Mouse (Mus musculus) kidney, embryonic 14.5 days (tissue): ENCODE measurements around the gene Ccdc138. TPM values are rescaled to one million over a fixed set of nuclear protein-coding genes. Genes with fewer than 3 reads are reported as not detected.
A peak's percentile ranks its signal among the peaks of the same experiment; 100 is the strongest.
"Not testable (repeated sequence)": the region's sequence is repeated elsewhere in the genome, so short reads cannot be mapped to it uniquely, and the experiment has no call there.

ENCODE experiments used
- ATAC-seq: fragments of 200-750 bp; cut with Nextera tagmentation; 2 replicates; pipeline ENCODE4 v1.8.0; 2017; ENCODE audit warnings: moderate number of reproducible peaks, mild to moderate bottlenecking, moderate TSS enrichment, moderate library complexity; ENCODE audit not compliant: low FRiP score, low TSS enrichment
- H3K27ac ChIP-seq: fragments of 300-500 bp; sonication (generic); 2 replicates; pipeline ENCODE4 v1.5.1; 2014; ENCODE audit warnings: low read depth, mild to moderate bottlenecking, low read length, moderate library complexity, mixed read lengths
- H3K27me3 ChIP-seq: fragments of 300-500 bp; sonication (generic); 2 replicates; pipeline ENCODE4 v1.6.1; 2014; ENCODE audit warnings: mild to moderate bottlenecking, low read length; ENCODE audit not compliant: control insufficient read depth, insufficient read depth
- H3K36me3 ChIP-seq: fragments of 300-500 bp; sonication (generic); 2 replicates; pipeline ENCODE4 v1.6.1; 2014; ENCODE audit warnings: low read length, mixed read lengths; ENCODE audit not compliant: control insufficient read depth, insufficient read depth
- H3K4me1 ChIP-seq: fragments of 300-500 bp; sonication (generic); 2 replicates; pipeline ENCODE4 v1.6.1; 2014; ENCODE audit warnings: low read length, mixed read lengths; ENCODE audit not compliant: control insufficient read depth, insufficient read depth
- H3K4me2 ChIP-seq: fragments of 300-500 bp; sonication (generic); replicated peaks from 2 replicates; pipeline ENCODE4 v1.6.1; 2014; ENCODE audit warnings: low read depth, mild to moderate bottlenecking, low read length
- H3K4me3 ChIP-seq: fragments of 300-500 bp; sonication (generic); 2 replicates; pipeline ENCODE4 v1.5.1; 2014; ENCODE audit warnings: mild to moderate bottlenecking, low read length
- H3K9ac ChIP-seq: fragments of 300-500 bp; sonication (generic); 2 replicates; pipeline ENCODE4 v1.6.1; 2014; ENCODE audit warnings: low read depth, mild to moderate bottlenecking, low read length, moderate library complexity
- H3K9me3 ChIP-seq: fragments of 300-500 bp; sonication (generic); 2 replicates; pipeline ENCODE4 v1.6.1; 2016; ENCODE audit warnings: low read length; ENCODE audit not compliant: control insufficient read depth
- WGBS: fragments of 180-500 bp; shearing (Covaris S2); extraction: QIAGEN DNeasy Blood & Tissue Kit; methylation state at CpG from one replicate; pipeline ENCODE4 v1.1.7; 2014; 5-methylcytosine and 5-hydroxymethylcytosine counted together
- polyA plus RNA-seq: library from polyadenylated mRNA; unstranded; fragments of >200 nt; fragmentation: Nextera tagmentation; extraction: Ambion mirVana; gene quantifications from 2 replicates; pipeline ENCODE4 v1.2.1, GENCODE M21; 2014

Gene Ccdc138
- polyA plus RNA-seq, 1 experiment from 2014 or later = 12.0 TPM

DNA sequence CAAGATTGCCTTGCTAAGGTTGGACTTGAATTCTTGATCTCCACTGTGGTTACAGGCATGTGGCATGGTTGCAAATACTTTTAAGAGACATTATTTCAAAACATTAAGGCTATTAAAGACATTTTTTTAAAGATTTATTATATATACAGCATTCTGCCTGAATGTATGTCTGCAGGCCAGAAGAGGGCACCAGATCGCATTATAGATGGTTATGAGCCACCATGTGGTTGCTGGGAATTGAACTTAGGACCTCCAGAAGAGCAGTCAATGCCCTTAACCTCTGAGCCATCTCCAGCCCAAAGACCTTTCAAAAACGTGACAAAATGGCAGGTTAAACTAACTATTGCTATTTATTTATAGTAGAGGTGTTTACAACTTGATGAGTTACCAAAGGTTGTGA lies 2.1 kb upstream of the Ccdc138 start:
- H3K36me3 ChIP-seq = peaks cover 45% of the 10 kb centered on the region
- no peak overlapping the region for H3K4me3 ChIP-seq
- H3K27ac ChIP-seq = no peak overlapping the region
- no peak overlapping the region for H3K4me2 ChIP-seq
- H3K9ac ChIP-seq = no peak overlapping the region
- 0 out of 2 replicates have a peak, but pooled peaks cover 7% of the 10 kb centered on the region for H3K4me1 ChIP-seq
- no peak for ATAC-seq
- H3K9me3 ChIP-seq = no peaks in the 10 kb centered on the region
- no peaks in the 10 kb centered on the region for H3K27me3 ChIP-seq
- 89% methylated on average over 2 of the region's 2 CpGs for WGBS

DNA sequence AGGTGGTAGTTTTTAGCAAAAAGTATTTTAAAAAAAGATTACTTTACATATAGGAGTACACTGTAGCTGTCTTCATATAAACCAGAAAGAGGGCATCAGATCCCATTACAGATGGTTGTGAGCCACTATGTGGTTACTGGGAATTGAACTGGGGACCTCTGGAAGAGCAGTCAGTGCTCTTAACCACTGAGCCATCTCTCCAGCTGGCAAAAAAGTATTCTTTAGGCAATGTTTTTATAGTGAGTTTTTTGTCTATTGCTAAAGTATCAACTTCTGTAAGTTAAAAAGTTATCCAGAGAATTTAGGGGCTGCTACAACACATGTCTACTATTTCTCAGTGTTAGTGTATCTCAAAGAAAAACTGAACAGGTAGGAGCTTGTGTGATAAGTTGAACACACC lies 1.0 kb upstream of the Ccdc138 start:
- 0 out of 2 replicates have a peak, but pooled peaks cover 7% of the 10 kb centered on the region for H3K4me1 ChIP-seq
- no peaks in the 10 kb centered on the region for H3K27me3 ChIP-seq
- peak overlapping the region; percentile 64; the same call in 1 of the 2 replicates for H3K4me3 ChIP-seq
- peak overlapping the region; percentile 87; the same call in 1 of the 2 replicates for H3K27ac ChIP-seq
- peak overlapping the region; percentile 70; the same call in 1 of the 2 replicates for H3K9ac ChIP-seq
- peak overlapping the region; percentile 55 for H3K4me2 ChIP-seq
- H3K36me3 ChIP-seq = peaks cover 35% of the 10 kb centered on the region
- no peaks in the 10 kb centered on the region for H3K9me3 ChIP-seq
- ATAC-seq = no peak

DNA sequence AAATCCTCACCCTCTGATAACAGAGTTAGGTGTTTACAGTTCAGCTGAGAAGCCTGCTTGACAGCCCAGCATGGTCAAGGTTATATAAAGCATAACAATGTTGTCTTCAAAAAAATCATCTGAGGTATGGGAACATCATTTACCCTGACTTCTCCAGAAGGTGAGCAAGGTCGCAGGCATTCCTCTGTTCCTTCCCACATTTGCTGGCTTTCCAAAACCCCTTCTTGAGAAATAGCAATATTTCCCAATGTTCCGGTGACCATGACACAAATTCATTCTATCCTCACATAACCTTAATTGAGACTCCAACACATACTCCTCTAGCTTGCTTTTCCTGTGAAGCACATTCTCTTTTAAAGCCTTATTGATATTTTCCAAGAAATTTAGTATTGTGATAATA lies 768 bp downstream of the Ccdc138 start:
- Histone ChIP-seq H3K4me1 (0 out of 2 replicates have a peak, but pooled peaks cover 7% of the 10 kb centered on the region), H3K4me2 (peak overlapping the region; percentile 55), H3K36me3 (peaks cover 17% of the 10 kb centered on the region), H3K4me3 (peak overlapping the region; percentile 64), H3K9me3 (no peaks in the 10 kb centered on the region), H3K27me3 (no peaks in the 10 kb centered on the region), H3K9ac (peak overlapping the region; percentile 70; the same call in 1 of the 2 replicates), H3K27ac (0 out of 2 replicates have a peak overlapping the region, but pooled peaks have one; percentile 87)
- WGBS = 56% methylated on average over 2 of the region's 2 CpGs
- no peak for ATAC-seq

- Histone ChIP-seq H3K9ac (no peak overlapping the region), H3K36me3 (peaks cover 4% of the 10 kb centered on the region; the same call in 1 of the 2 replicates), H3K27me3 (no peaks in the 10 kb centered on the region), H3K27ac (no peak overlapping the region), H3K4me1 (no peaks in the 10 kb centered on the region), H3K9me3 (0 out of 2 replicates have a peak, but pooled peaks cover 3% of the 10 kb centered on the region), H3K4me3 (no peak overlapping the region), H3K4me2 (no peak overlapping the region)
- no peak for ATAC-seq
- WGBS = 83% methylated on average over 1 of the region's 1 CpGs
Measured at GRCm38 (mm10) chr10:58529358-58529757, 31.6 kb downstream of the Ccdc138 start.

DNA sequence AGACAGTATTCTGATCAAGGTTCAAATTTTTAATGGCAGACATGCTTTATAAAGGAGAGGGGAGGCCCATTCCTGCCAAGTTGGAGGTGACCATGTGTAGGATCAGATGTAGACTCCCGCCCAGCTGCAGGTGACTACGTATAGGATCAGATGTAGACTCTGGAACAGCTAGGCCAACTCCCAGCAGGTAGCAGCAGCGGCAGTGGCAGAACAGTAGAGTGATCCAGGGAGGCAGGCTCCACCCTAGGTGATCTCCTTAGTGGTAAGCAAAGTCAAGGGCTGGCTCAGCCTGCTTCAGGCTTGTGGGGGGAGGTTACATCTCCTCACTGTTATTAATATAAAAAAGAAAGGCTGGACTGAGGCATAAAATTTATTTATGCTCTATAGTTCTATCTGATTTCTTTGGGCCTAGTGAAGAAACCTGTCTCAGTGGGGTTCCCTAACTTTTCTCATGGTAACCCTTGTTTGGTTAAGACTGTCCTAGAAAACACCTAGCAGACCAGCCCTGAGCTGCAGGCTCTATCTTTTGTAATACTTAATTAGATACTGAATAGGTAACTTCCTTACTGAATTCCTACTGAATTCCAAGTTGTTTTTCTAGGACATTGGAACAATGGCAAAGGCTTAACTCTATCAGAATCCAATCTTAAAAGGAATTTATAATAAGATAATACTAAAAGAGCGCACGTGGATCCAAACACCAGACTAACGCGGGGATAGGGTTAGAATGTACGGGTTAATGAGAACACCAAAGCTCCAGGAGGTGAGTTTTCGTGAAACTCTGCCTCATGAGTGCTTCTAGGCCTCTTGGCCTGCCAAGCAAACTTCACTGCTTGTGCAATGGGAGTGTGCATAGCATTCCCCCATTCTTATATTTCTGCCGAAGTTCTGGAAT lies 33.4 kb downstream of the Ccdc138 start:
- Histone ChIP-seq H3K36me3 (peaks cover 4% of the 10 kb centered on the region; the same call in 1 of the 2 replicates), H3K9ac (no peak overlapping the region), H3K9me3 (0 out of 2 replicates have a peak, but pooled peaks cover 3% of the 10 kb centered on the region), H3K27me3 (no peaks in the 10 kb centered on the region), H3K4me2 (no peak overlapping the region), H3K4me3 (no peak overlapping the region), H3K27ac (no peak overlapping the region), H3K4me1 (no peaks in the 10 kb centered on the region)
- no peak for ATAC-seq
- 87% methylated on average over 10 of the region's 10 CpGs for WGBS

- no peak for ATAC-seq
- Histone ChIP-seq H3K4me1 (no peaks in the 10 kb centered on the region), H3K4me2 (no peak overlapping the region), H3K9ac (no peak overlapping the region), H3K4me3 (no peak overlapping the region), H3K27me3 (no peaks in the 10 kb centered on the region), H3K36me3 (peaks cover 4% of the 10 kb centered on the region; the same call in 1 of the 2 replicates), H3K9me3 (0 out of 2 replicates have a peak, but pooled peaks cover 3% of the 10 kb centered on the region), H3K27ac (no peak overlapping the region)
- WGBS = 95% methylated on average over 2 of the region's 2 CpGs
Measured at GRCm38 (mm10) chr10:58532177-58532576, 34.4 kb downstream of the Ccdc138 start.

DNA sequence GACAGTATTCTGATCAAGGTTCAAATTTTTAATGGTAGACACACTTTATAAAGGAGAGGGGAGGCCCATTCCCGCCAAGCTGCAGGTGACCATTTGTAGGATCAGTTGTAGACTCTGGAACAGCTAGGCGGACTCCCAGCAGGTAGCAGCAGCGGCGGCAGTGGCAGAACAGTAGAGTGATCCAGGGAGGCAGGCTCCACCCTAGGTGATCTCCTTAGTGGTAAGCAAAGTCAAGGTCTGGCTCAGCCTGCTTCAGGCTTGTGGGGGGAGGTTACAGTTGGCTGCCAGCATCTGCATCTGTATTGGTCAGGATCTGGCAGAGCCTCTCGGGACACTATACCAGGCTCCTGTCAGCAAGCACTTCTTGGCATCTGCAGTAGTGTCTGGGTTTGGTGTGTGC lies 38.5 kb downstream of the Ccdc138 start:
- not testable (repeated sequence) for H3K27ac ChIP-seq, H3K9me3 ChIP-seq, H3K4me2 ChIP-seq, H3K4me1 ChIP-seq, ATAC-seq, H3K9ac ChIP-seq, H3K4me3 ChIP-seq, H3K27me3 ChIP-seq, H3K36me3 ChIP-seq
- WGBS = 88% methylated on average over 5 of the region's 5 CpGs

DNA sequence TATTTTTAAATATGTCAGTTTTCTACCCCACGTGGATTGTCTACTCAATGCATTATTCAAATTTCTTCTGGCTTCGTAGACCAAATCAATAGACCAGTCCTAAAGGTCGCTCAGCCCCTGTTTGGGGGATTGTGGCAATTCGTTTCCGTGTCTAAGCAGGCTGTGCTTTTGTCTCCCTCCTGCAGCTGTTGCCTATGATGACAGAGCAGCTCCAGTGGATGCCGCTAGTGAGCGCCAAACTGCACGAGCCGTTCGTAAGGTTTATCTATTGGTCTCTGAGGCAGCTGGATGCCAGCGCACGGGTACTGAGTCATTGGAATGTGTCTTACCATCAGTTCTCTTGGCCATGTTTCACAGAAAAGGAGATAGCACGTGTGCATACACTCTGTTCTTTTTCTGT lies 42.9 kb downstream of the Ccdc138 start:
- no peaks in the 10 kb centered on the region for H3K9me3 ChIP-seq
- no peak overlapping the region for H3K9ac ChIP-seq
- H3K4me3 ChIP-seq = no peak overlapping the region
- no peaks in the 10 kb centered on the region for H3K4me1 ChIP-seq
- H3K27ac ChIP-seq = no peak overlapping the region
- ATAC-seq = no peak
- H3K4me2 ChIP-seq = no peak overlapping the region
- WGBS = 77% methylated on average over 13 of the region's 13 CpGs
- H3K27me3 ChIP-seq = no peaks in the 10 kb centered on the region
- H3K36me3 ChIP-seq = peaks cover 3% of the 10 kb centered on the region; the same call in 1 of the 2 replicates

DNA sequence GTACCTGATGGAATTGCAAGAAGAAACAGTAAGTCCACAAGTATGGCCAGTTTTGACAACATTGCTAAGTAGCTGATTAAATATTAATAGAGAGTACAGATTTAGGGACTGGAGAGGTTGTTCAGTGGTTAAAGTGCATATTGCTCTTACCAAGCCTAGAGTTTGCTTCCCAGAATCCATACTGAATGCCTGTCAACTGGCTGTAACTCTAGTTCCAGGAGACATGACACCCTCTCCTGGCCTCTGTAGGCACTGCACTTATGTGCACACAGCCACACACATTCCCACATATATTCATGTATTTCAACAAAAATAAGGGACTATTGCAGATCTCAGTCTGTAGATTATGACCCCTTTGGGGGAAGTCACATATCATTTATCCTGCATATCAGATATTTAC lies 51.0 kb downstream of the Ccdc138 start:
- Histone ChIP-seq H3K27me3 (no peaks in the 10 kb centered on the region), H3K4me1 (no peaks in the 10 kb centered on the region), H3K9me3 (no peaks in the 10 kb centered on the region), H3K36me3 (no peaks in the 10 kb centered on the region), H3K9ac (no peak overlapping the region), H3K4me2 (no peak overlapping the region), H3K27ac (no peak overlapping the region), H3K4me3 (no peak overlapping the region)
- ATAC-seq = no peak
